Mouse (Mus musculus) liver, embryonic 13.5 days (tissue): ENCODE measurements around the gene Sema6b. TPM values are rescaled to one million over a fixed set of nuclear protein-coding genes. Genes with fewer than 3 reads are reported as not detected.

Experiments
- ATAC-seq: fragments of 200-750 bp; cut with Nextera tagmentation; 2 replicates; pipeline ENCODE4 v1.8.0; 2017; ENCODE audit warnings: low read depth, mild to moderate bottlenecking, moderate number of reproducible peaks, moderate library complexity
- DNase-seq: peaks from one replicate; pipeline ENCODE4 v3.0.0; 2022
- H3K27ac ChIP-seq: fragments of 300-500 bp; sonication (generic); 2 replicates; pipeline ENCODE4 v1.5.1; 2015; ENCODE audit warnings: moderate library complexity, mild to moderate bottlenecking, inconsistent platforms
- H3K27me3 ChIP-seq: fragments of 300-500 bp; sonication (generic); 2 replicates; pipeline ENCODE4 v1.6.1; 2015; ENCODE audit warnings: mild to moderate bottlenecking, inconsistent platforms
- H3K36me3 ChIP-seq: fragments of 300-500 bp; sonication (generic); 2 replicates; pipeline ENCODE4 v1.6.1; 2015; ENCODE audit warnings: mild to moderate bottlenecking, inconsistent platforms
- H3K4me1 ChIP-seq: fragments of 300-500 bp; sonication (generic); replicated peaks from 2 replicates; pipeline ENCODE4 v1.6.1; 2015; ENCODE audit warnings: inconsistent platforms
- H3K4me2 ChIP-seq: fragments of 300-500 bp; sonication (generic); 2 replicates; pipeline ENCODE4 v1.6.1; 2015; ENCODE audit warnings: inconsistent platforms, mild to moderate bottlenecking, moderate library complexity
- H3K4me3 ChIP-seq: fragments of 300-500 bp; sonication (generic); replicated peaks from 2 replicates; pipeline ENCODE4 v1.5.1; 2015; ENCODE audit warnings: mild to moderate bottlenecking, inconsistent platforms
- H3K9ac ChIP-seq: fragments of 300-500 bp; sonication (generic); 2 replicates; pipeline ENCODE4 v1.6.1; 2015; ENCODE audit warnings: mild to moderate bottlenecking, inconsistent platforms
- H3K9me3 ChIP-seq: fragments of 300-500 bp; sonication (generic); replicated peaks from 2 replicates; pipeline ENCODE4 v1.6.1; 2016; ENCODE audit warnings: inconsistent platforms
- WGBS: fragments of 180-500 bp; shearing (Covaris S2); methylation state at CpG from one replicate; pipeline ENCODE4 v1.1.7; 2015; ENCODE audit not compliant: insufficient replicate concordance; 5-methylcytosine and 5-hydroxymethylcytosine counted together
- polyA plus RNA-seq: library from polyadenylated mRNA; unstranded; fragments of >200 nt; fragmentation: Nextera tagmentation; extraction: Ambion mirVana; gene quantifications from 2 replicates; pipeline ENCODE4 v1.2.1, GENCODE M21; 2015

Gene Sema6b
- polyA plus RNA-seq, 1 experiment from 2014 or later: 0.55 TPM

DNA sequence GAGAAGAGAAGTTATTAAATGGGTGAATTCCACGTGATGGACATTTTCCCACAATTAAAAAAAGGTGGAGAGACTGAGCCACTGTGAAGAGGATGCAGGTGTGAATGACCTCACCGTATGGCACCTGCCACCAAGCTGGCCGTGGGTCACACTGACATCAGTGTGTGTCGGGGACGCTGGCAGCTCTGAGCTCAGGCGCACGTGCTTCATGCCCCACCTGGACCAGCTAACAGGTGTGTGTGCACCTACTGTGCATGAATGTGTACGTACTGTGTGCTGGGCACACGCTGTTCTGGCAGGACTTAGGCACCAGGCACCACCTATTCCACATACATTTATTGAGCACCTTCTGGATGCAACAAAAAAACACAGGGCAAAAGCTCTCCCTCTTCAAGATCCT is 4.4 kb upstream of the Sema6b start:
- Histone ChIP-seq H3K36me3 (no peaks in the 10 kb centered on the region), H3K27me3 (peaks cover 99% of the 10 kb centered on the region), H3K4me1 (peaks cover 33% of the 10 kb centered on the region), H3K9ac (no peak overlapping the region), H3K4me2 (no peak overlapping the region), H3K9me3 (no peaks in the 10 kb centered on the region), H3K4me3 (no peak overlapping the region), H3K27ac (no peak overlapping the region)
- DNase-seq (no peak), ATAC-seq (no peak)
- WGBS: 68% methylated on average over 9 of the region's 9 CpGs

GRCm38 (mm10) chr17:56141702-56142605 is 1.8 kb upstream of the Sema6b start:
- no peak for ATAC-seq
- Histone ChIP-seq H3K36me3 (no peaks in the 10 kb centered on the region), H3K4me3 (peak overlapping the region; percentile 32), H3K9me3 (no peaks in the 10 kb centered on the region), H3K27me3 (peaks cover 94% of the 10 kb centered on the region), H3K27ac (no peak overlapping the region), H3K4me2 (peak overlapping the region; percentile 60), H3K9ac (0 out of 2 replicates have a peak overlapping the region, but pooled peaks have one; percentile 15), H3K4me1 (peaks cover 37% of the 10 kb centered on the region)
- no peak for DNase-seq
- 2% methylated on average over 37 of the region's 47 CpGs for WGBS

DNA sequence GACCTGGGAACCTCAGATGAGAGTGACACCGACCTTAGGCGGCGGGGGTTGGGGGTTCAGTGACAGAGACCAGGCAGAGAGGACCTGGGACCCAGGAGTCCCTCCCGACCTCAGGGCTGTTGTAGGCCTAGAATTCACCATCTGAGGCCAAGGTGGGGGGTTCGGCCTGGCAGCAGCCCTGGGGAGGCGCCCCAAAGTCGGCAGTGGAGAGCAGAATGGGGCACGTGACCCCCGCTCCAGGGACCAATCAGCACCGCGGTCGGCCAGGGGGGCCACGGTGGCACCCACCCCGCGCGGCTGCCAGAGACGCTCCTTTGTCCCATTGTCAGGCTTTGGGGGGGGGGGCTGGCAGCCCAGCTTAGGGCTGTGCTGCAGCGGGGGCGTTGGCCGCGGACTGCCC is 788 bp downstream of the Sema6b start:
- H3K27me3 ChIP-seq: peaks cover 69% of the 10 kb centered on the region
- peaks cover 49% of the 10 kb centered on the region for H3K4me1 ChIP-seq
- H3K27ac ChIP-seq: no peak overlapping the region
- DNase-seq (no peak), ATAC-seq (no peak)
- peak overlapping the region; percentile 63 for H3K4me3 ChIP-seq
- H3K4me2 ChIP-seq: peak overlapping the region; percentile 85
- no peaks in the 10 kb centered on the region for H3K36me3 ChIP-seq
- peak overlapping the region; percentile 49 for H3K9ac ChIP-seq
- H3K9me3 ChIP-seq: no peaks in the 10 kb centered on the region
- 13% methylated on average over 17 of the region's 21 CpGs for WGBS

GRCm38 (mm10) chr17:56137839-56138613 is 2.1 kb downstream of the Sema6b start:
- 35% methylated on average over 25 of the region's 25 CpGs for WGBS
- no peak for ATAC-seq
- H3K4me2 ChIP-seq: peak overlapping the region; percentile 15; the same call in 1 of the 2 replicates
- no peak overlapping the region for H3K27ac ChIP-seq
- no peak overlapping the region for H3K9ac ChIP-seq
- no peak overlapping the region; the same call in 1 of the 2 replicates for H3K4me3 ChIP-seq
- no peaks in the 10 kb centered on the region for H3K9me3 ChIP-seq
- no peak for DNase-seq
- H3K27me3 ChIP-seq: peaks cover 56% of the 10 kb centered on the region
- peaks cover 62% of the 10 kb centered on the region for H3K4me1 ChIP-seq
- H3K36me3 ChIP-seq: no peaks in the 10 kb centered on the region

DNA sequence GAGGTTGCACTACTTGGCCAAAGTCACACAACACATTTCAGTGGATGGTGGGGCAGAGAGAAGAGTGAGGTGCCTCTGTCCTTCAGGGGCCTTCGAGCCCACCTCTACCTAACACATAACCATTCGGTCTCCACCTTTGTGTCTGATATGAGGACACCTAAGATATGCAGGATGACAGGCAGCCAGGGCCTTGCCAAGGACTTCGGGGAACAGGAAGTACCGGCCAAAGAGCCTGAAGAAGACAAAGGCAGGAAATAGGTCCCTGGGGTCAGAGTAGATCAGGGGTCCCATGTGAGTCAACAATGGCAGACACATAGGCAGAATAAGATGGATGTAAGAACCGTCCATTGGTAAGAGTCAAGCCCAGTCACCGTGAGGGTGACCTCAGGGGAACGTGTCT is 3.6 kb downstream of the Sema6b start:
- no peak overlapping the region for H3K4me3 ChIP-seq
- H3K4me1 ChIP-seq: peaks cover 60% of the 10 kb centered on the region
- DNase-seq (no peak), ATAC-seq (no peak)
- no peaks in the 10 kb centered on the region for H3K9me3 ChIP-seq
- no peak overlapping the region for H3K9ac ChIP-seq
- no peaks in the 10 kb centered on the region for H3K36me3 ChIP-seq
- H3K4me2 ChIP-seq: no peak overlapping the region
- 65% methylated on average over 7 of the region's 7 CpGs for WGBS
- peaks cover 41% of the 10 kb centered on the region for H3K27me3 ChIP-seq
- H3K27ac ChIP-seq: no peak overlapping the region

GRCm38 (mm10) chr17:56134463-56134971 is 5.6 kb downstream of the Sema6b start:
- peaks cover 5% of the 10 kb centered on the region for H3K36me3 ChIP-seq
- peak; percentile 53 for DNase-seq
- H3K9ac ChIP-seq: peak overlapping the region; percentile 52
- peak overlapping the region; percentile 58 for H3K4me3 ChIP-seq
- under 1% methylated on average over 27 of the region's 27 CpGs for WGBS
- peak overlapping the region; percentile 72 for H3K27ac ChIP-seq
- peak; percentile 32 for ATAC-seq
- H3K27me3 ChIP-seq: peaks cover 21% of the 10 kb centered on the region
- peak overlapping the region; percentile 82 for H3K4me2 ChIP-seq
- H3K9me3 ChIP-seq: no peaks in the 10 kb centered on the region
- H3K4me1 ChIP-seq: peaks cover 47% of the 10 kb centered on the region

- Histone ChIP-seq H3K4me1 (peaks cover 42% of the 10 kb centered on the region), H3K27ac (peak overlapping the region; percentile 72), H3K27me3 (peaks cover 13% of the 10 kb centered on the region), H3K9me3 (no peaks in the 10 kb centered on the region), H3K4me3 (peak overlapping the region; percentile 58), H3K9ac (peak overlapping the region; percentile 52), H3K4me2 (peak overlapping the region; percentile 82), H3K36me3 (peaks cover 5% of the 10 kb centered on the region)
- peak; percentile 35 for DNase-seq
- peak; percentile 76 for ATAC-seq
- WGBS: 4% methylated on average over 20 of the region's 21 CpGs
These were observed 6.4 kb downstream of the Sema6b start for GRCm38 (mm10) chr17:56133457-56134363.

GRCm38 (mm10) chr17:56132661-56133060 is 7.5 kb downstream of the Sema6b start:
- peaks cover 32% of the 10 kb centered on the region for H3K4me1 ChIP-seq
- H3K9me3 ChIP-seq: no peaks in the 10 kb centered on the region
- 0 out of 2 replicates have a peak overlapping the region, but pooled peaks have one; percentile 7 for H3K4me2 ChIP-seq
- no peak for ATAC-seq
- no peak overlapping the region for H3K9ac ChIP-seq
- H3K27ac ChIP-seq: no peak overlapping the region
- WGBS: 4% methylated on average over 14 of the region's 14 CpGs
- DNase-seq: peak; percentile 51
- peaks cover 4% of the 10 kb centered on the region; the same call in 1 of the 2 replicates for H3K27me3 ChIP-seq
- no peak overlapping the region for H3K4me3 ChIP-seq
- peaks cover 5% of the 10 kb centered on the region for H3K36me3 ChIP-seq

- no peak overlapping the region for H3K27ac ChIP-seq
- H3K36me3 ChIP-seq: peaks cover 5% of the 10 kb centered on the region
- no peak overlapping the region for H3K4me2 ChIP-seq
- no peak overlapping the region for H3K9ac ChIP-seq
- no peak for ATAC-seq
- no peak overlapping the region for H3K4me3 ChIP-seq
- DNase-seq: peak; percentile 63
- no peaks in the 10 kb centered on the region for H3K27me3 ChIP-seq
- H3K4me1 ChIP-seq: peaks cover 30% of the 10 kb centered on the region
- 41% methylated on average over 7 of the region's 7 CpGs for WGBS
- no peaks in the 10 kb centered on the region for H3K9me3 ChIP-seq
These were observed 8.3 kb downstream of the Sema6b start for GRCm38 (mm10) chr17:56131814-56132213.

DNA sequence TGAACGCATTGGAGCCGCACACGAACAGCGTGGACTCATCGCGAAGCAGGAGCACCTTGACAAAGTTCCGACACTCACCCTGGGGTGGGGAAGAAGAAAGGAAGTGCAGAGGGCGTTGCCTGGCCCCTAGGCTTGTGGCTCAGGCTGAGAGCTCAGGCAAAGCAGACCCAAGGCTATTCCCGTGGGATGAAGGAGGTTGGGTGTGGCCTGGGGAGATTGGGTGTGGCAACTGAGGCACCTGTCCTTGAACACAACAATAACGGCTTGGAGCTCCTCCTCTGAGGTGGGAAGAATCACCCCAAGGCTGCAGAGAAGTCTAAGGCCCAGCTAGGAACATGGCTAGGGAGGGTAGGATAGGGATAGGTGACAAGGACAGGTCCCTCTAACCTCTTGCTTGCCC is 9.0 kb downstream of the Sema6b start:
- WGBS: 88% methylated on average over 10 of the region's 10 CpGs
- no peak for DNase-seq
- peaks cover 5% of the 10 kb centered on the region for H3K36me3 ChIP-seq

More for the DNA sequence above, 9.0 kb downstream of the Sema6b start:
- H3K4me1 ChIP-seq: peaks cover 30% of the 10 kb centered on the region
- H3K9me3 ChIP-seq: no peaks in the 10 kb centered on the region
- no peak for ATAC-seq
- H3K4me3 ChIP-seq: no peak overlapping the region
- no peak overlapping the region for H3K4me2 ChIP-seq
- no peak overlapping the region for H3K27ac ChIP-seq
- H3K27me3 ChIP-seq: no peaks in the 10 kb centered on the region
- no peak overlapping the region for H3K9ac ChIP-seq
